Mouse (Mus musculus) ES-Bruce4 (cell line): ENCODE measurements around the gene Mesd. TPM values are rescaled to one million over a fixed set of nuclear protein-coding genes. Genes with fewer than 3 reads are reported as not detected.
"Not testable (repeated sequence)": the region's sequence is repeated elsewhere in the genome, so short reads cannot be mapped to it uniquely, and the experiment has no call there.

Source experiments
- H3K27ac ChIP-seq: 2 replicates; pipeline ENCODE4 v1.5.1; 2012; ENCODE audit warnings: low read length, inconsistent platforms; ENCODE audit not compliant: insufficient read depth
- H3K27me3 ChIP-seq: 2 replicates; pipeline ENCODE4 v1.6.1; 2012; ENCODE audit warnings: mild to moderate bottlenecking, low read length, inconsistent platforms; ENCODE audit not compliant: control insufficient read depth, poor library complexity, insufficient read depth, severe bottlenecking
- H3K36me3 ChIP-seq: 2 replicates; pipeline ENCODE4 v1.6.1; 2012; ENCODE audit warnings: inconsistent platforms, mild to moderate bottlenecking, low read length, moderate library complexity; ENCODE audit not compliant: control insufficient read depth, poor library complexity, insufficient read depth, severe bottlenecking
- H3K4me1 ChIP-seq: one replicate; pipeline ENCODE4 v1.8.1; 2011; ENCODE audit warnings: low read length; ENCODE audit not compliant: control insufficient read depth, insufficient read depth
- H3K4me3 ChIP-seq: 2 replicates; pipeline ENCODE4 v1.5.1; 2011; ENCODE audit warnings: low read depth, mild to moderate bottlenecking, low read length
- H3K9ac ChIP-seq: 2 replicates; pipeline ENCODE4 v1.6.1; 2012; ENCODE audit warnings: low read depth, mild to moderate bottlenecking, inconsistent platforms; ENCODE audit not compliant: poor library complexity, severe bottlenecking
- H3K9me3 ChIP-seq: replicated peaks from 2 replicates; pipeline ENCODE4 v1.6.1; 2012; ENCODE audit warnings: mild to moderate bottlenecking, low read length, inconsistent platforms; ENCODE audit not compliant: control insufficient read depth, poor library complexity, insufficient read depth, severe bottlenecking
- CTCF ChIP-seq: IDR thresholded peaks from one replicate; pipeline ENCODE4 v1.8.1; 2011; ENCODE audit warnings: low read depth, low read length
- EP300 ChIP-seq: IDR thresholded peaks from 2 replicates; pipeline ENCODE4 v1.6.1; 2011; ENCODE audit warnings: low read depth, low read length; ENCODE audit not compliant: insufficient read depth
- POLR2A ChIP-seq: IDR thresholded peaks from one replicate; pipeline ENCODE4 v1.8.1; 2011; ENCODE audit warnings: low read length; ENCODE audit not compliant: insufficient read depth
- polyA plus RNA-seq: library from polyadenylated mRNA; stranded (reverse); fragments of >200 nt; gene quantifications from 2 replicates; pipeline ENCODE4 v1.2.4, GENCODE M21; 2011; ENCODE audit warnings: low read depth; ENCODE audit not compliant: missing spikeins, insufficient read depth, insufficient read length

Gene Mesd
- polyA plus RNA-seq, 1 experiment = 101 TPM

GRCm38 (mm10) chr7:83884921-83885532, 761 bp downstream of the Mesd start:
- Histone ChIP-seq H3K36me3 (no peaks in the 10 kb centered on the region; the same call in 1 of the 2 replicates), H3K4me1 (peaks cover 2% of the 10 kb centered on the region)
- TF ChIP-seq EP300 = peak; percentile 64; the same call in 1 of the 2 replicates
- no peak for TF ChIP-seq CTCF
- no peak for TF ChIP-seq POLR2A

GRCm38 (mm10) chr7:83885835-83886234, 1.6 kb downstream of the Mesd start:
- Histone ChIP-seq H3K4me3 (no peak overlapping the region), H3K9ac (no peak overlapping the region), H3K36me3 (no peaks in the 10 kb centered on the region; the same call in 1 of the 2 replicates), H3K27ac (peak overlapping the region; percentile 24; the same call in 1 of the 2 replicates), H3K4me1 (peaks cover 2% of the 10 kb centered on the region), H3K9me3 (no peaks in the 10 kb centered on the region), H3K27me3 (no peaks in the 10 kb centered on the region)
- TF ChIP-seq POLR2A (no peak), CTCF (no peak), EP300 (no peak)

More at GRCm38 (mm10) chr7:83884921-83885532, 761 bp downstream of the Mesd start:
- Histone ChIP-seq H3K27me3 (no peaks in the 10 kb centered on the region), H3K4me3 (peak overlapping the region; percentile 79), H3K27ac (peak overlapping the region; percentile 94), H3K9ac (peak overlapping the region; percentile 89), H3K9me3 (no peaks in the 10 kb centered on the region)

DNA sequence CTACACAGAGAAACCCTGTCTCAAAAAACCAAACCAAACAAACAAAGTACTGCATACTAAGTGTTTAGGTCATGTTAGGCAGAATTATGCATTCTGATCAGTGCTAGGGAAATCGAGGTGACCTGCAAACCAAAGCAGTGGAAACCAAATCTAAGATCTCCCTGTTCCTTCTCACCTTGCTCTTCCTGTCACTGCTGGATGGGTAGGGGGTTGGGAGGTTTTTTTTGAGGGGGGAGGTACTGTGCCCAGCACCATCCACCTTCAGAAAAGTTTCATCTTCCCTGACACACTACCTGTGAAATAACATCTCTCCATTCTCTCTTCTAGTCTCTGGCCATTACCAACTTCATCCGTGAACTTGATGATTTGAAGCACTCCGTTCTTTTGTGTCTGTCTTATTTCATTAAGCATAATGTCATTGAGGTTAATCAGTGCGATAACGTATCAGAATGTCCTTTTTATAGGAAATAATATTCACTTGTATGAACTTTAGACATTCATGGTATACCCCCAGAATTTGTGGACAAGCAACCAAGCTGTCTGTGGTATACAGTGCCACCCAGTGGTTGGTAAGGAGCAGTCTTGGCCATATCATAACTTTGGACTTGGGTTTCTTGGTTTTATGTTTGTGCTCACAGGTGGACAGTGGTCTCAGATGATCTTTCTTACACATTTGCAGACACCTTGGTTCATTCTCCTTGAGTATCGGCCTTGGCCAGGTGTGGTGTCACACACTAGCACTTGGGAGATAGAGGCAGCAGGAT, 2.3 kb downstream of the Mesd start:
- TF ChIP-seq POLR2A = no peak
- no peak for TF ChIP-seq EP300
- TF ChIP-seq CTCF = no peak
- Histone ChIP-seq H3K9ac (no peak overlapping the region), H3K4me3 (no peak overlapping the region), H3K9me3 (no peaks in the 10 kb centered on the region), H3K27me3 (no peaks in the 10 kb centered on the region), H3K4me1 (peaks cover 2% of the 10 kb centered on the region), H3K36me3 (no peaks in the 10 kb centered on the region; the same call in 1 of the 2 replicates), H3K27ac (no peak overlapping the region)

- peak; percentile 80; the same call in 1 of the 2 replicates for TF ChIP-seq EP300
- no peak for TF ChIP-seq CTCF
- no peak for TF ChIP-seq POLR2A
- H3K9ac ChIP-seq = no peak overlapping the region
- peaks cover 2% of the 10 kb centered on the region for H3K4me1 ChIP-seq
- H3K4me3 ChIP-seq = no peak overlapping the region
- H3K27ac ChIP-seq = no peak overlapping the region
- 0 out of 2 replicates have a peak, but pooled peaks cover under 1% of the 10 kb centered on the region for H3K36me3 ChIP-seq
- H3K9me3 ChIP-seq = no peaks in the 10 kb centered on the region
- H3K27me3 ChIP-seq = no peaks in the 10 kb centered on the region
Measured at GRCm38 (mm10) chr7:83889383-83889782, 5.1 kb downstream of the Mesd start.

- not testable (repeated sequence) for H3K9me3 ChIP-seq, H3K4me1 ChIP-seq, H3K9ac ChIP-seq, H3K27me3 ChIP-seq, H3K36me3 ChIP-seq, H3K27ac ChIP-seq, H3K4me3 ChIP-seq
Measured at GRCm38 (mm10) chr7:83889946-83890345, 5.7 kb downstream of the Mesd start.
